Mouse (Mus musculus) sigmoid colon, adult 10 weeks (tissue): Measurements from ENCODE around the gene Amy1. TPM values are rescaled to one million over a fixed set of nuclear protein-coding genes. Genes with fewer than 3 reads are reported as not detected.

Experiments
- polyA plus RNA-seq: library from polyadenylated mRNA; stranded (reverse); fragments of 350-450 nt; fragmentation: Illumina TruSeq; extraction: RNeasy Lipid Tissue Mini Kit (QIAGEN cat#74804); gene quantifications from one replicate; pipeline ENCODE4 v1.2.3, GENCODE M21; 2014; ENCODE audit warnings: low read depth, low replicate concordance

Amy1 gene
- polyA plus RNA-seq, result 11.8 TPM

GRCm38 (mm10) chr3:113606599-113606998, at the start of gene Amy1:
Amy1 (minus strand) TSS chr3:113606699.

GRCm38 (mm10) chr3:113629606-113630359, 23.3 kb upstream of the Amy1 start, which contains the start of gene Rnpc3:
Rnpc3 (minus strand) TSS chr3:113630149.

GRCm38 (mm10) chr3:113532328-113532727, 74.2 kb downstream of the Amy1 start, which contains the start of gene Amy2a1:
Amy2a1 (minus strand) TSS chr3:113532428.

Other genes with a start within 250 kb of the Amy1 start
- gene Amy2a1, start 74.3 kb downstream of the Amy1 start, polyA plus RNA-seq, result not detected
- 99.6 TPM for gene Rnpc3, start 23.4 kb upstream of the Amy1 start, polyA plus RNA-seq